Mouse (Mus musculus): ENCODE data around the gene Cartpt.

DNA sequence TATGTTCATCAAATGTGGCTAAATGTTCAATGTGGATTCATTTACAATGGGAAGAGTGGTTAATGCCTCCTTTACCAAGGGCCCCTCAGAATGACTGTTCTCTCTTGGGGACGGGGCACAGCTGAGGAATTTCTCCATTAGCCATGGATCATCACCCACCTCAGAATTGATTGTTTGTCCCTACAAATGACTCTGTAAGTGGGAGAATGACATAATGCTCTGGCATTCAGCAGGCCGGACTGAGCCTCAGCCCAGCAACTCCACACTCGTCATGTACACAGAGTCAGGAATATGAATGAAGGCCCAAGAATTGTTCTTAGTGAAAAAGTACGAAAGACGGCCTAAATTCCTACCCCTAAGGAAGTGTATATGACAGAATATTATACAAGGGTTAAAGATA lies 25.4 kb upstream of the Cartpt start:
- TF ChIP-seq CTCF (IDR thresholded peaks at IDR 0.05; ENCODE audit: low read depth, low read length) (no peak), TAL1 (conservative IDR thresholded peaks at IDR 0.05; ENCODE audit: low read depth, low read length) (no peak), POLR2AphosphoS5 (IDR thresholded peaks at IDR 0.05; ENCODE audit: insufficient replicate concordance, low read depth, low read length) (no peak), GATA2 (IDR thresholded peaks at IDR 0.05; ENCODE audit: borderline replicate concordance, low read depth, low read length) (no peak), GATA1 (IDR thresholded peaks at IDR 0.05; ENCODE audit: borderline replicate concordance, low read length) (no peak)
